Mouse (Mus musculus) testis, postnatal 10 days (tissue): Measurements from ENCODE around the gene Olfr521.
"Not testable (repeated sequence)": the region's sequence is repeated elsewhere in the genome, so short reads cannot be mapped to it uniquely, and the experiment has no call there.

Experiments
- DNase-seq: peaks from one replicate; pipeline ENCODE4 v3.0.0; 2021; ENCODE audit warnings: low spot score

Olfr521 gene

DNA sequence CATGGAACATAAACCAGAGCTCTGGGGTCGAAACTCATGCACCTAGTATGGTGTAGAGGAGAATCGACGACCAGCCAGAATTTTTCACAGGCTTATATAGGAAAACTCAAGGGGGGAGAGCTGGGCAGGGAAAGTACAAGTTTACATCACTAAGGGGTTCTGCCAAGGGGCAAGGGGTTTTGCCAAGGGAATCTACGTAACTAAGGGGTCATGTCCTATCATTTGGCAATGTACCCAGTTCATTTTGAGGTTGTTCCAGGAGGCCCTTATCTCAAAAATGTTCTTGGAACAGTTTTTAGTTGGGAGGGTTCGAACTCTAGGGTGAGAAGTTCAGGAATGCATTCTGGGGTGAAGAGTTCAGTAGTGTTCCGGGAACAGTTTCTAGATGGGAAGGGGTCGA, 43.7 kb downstream of the Olfr521 start:
- DNase-seq = not testable (repeated sequence)

DNA sequence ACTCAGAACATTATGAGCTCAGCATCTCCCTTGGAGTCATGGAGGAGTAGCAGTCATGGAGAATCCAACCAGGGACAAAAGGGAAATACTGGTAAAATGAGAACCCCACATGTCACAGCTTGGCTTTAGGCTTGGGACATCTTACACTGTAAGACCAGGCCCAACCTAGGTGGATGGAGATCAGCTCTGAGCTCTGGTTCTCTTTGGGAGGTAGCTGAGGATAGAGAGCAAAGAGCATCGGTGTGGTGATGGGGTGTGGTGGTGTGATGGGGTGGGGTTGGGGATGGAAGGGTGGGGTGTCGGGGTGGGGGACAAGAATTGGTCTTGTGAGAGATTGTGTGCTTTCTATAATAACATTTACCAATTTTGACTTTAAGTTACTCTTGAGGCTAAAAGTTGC, 47.5 kb downstream of the Olfr521 start:
- DNase-seq = no peak

DNA sequence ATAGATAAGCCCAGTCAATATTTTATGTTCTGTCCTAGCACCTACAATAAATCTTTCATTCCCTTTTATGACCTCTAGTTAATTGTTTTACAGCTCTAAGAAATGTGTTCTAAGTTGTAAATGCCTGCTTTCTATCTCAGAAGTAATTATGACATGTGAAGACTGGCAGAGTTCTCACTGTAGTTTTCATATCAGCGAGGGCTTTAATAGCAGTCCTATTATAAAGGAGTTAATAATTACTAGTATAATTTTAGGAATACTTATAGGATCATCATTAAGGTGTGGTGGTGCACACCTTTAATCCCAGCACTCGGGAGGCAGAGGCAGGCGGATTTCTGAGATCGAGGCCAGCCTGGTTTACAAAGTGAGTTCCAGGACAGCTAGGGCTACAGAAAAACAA, 48.4 kb downstream of the Olfr521 start:
- no peak for DNase-seq

DNA sequence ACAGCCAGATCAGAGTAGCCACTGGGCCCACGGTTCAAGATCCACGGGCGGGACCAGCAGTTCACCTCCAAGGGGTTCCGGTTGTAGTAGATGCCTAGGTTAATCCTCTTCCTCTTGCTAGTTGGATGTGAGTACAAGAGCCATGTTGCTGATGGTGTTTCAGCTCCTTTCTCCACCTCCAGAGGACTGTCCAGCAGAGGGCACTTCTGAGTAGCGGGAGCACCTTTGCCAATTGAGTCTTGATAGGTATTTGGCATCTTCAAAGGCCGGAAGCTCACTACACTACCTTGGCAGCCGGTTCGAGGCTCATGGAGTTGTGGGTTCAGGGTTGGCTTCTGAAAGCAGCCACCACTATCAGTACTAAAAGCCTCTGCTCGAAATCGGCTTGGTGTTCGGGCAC, 50.1 kb downstream of the Olfr521 start:
- peak; percentile 73 for DNase-seq

DNA sequence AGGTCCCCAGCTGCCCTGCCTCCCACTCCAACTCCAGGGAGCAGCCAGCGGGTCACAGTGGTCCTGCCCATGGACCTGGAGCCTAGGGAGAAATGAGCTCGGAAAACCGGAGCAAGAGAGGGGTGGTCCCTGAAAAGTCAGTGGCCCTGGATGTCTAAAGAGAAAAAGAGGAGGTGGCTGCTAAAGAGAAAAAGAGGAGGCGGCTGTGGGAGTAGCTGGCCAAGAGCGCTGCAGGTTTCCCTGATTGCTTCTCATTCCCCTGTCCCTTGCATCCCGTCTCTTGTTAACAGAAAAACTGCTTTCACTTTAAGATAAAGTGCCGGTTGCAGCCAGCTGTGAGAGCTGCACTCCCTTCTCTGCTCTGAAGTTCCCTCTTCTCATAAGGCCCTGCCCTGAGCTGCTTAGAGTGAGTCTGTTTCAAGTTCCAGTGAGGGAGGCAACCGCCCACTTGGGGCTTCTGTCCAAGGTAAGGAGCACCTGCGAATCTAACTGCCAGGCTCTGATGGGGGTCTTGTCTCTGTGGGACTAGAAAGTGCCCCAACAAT, 54.9 kb downstream of the Olfr521 start:
- DNase-seq = not testable (repeated sequence)
